Mouse (Mus musculus): ENCODE measurements around the gene Zfp114. TPM values are rescaled to one million over a fixed set of nuclear protein-coding genes. Genes with fewer than 3 reads are reported as not detected.

Gene Zfp114
- total RNA-seq, 2 experiments from 2014 or later: 1.9 to 2.5 TPM

Other genes with a start within 250 kb of the Zfp114 start
- gene Vmn1r179, start 248.1 kb upstream of the Zfp114 start, total RNA-seq (2015): not detected in 2 replicates
- not detected in 2 replicates for gene Vmn1r179, start 248.1 kb upstream of the Zfp114 start, total RNA-seq (2017)
- gene Vmn1r180, start 224.4 kb upstream of the Zfp114 start, total RNA-seq (2015): not detected in 2 replicates
- not detected in 2 replicates for gene Vmn1r180, start 224.4 kb upstream of the Zfp114 start, total RNA-seq (2017)
- not detected in 2 replicates for gene Vmn1r181, start 200.4 kb upstream of the Zfp114 start, total RNA-seq (2015)
- not detected in 2 replicates for gene Vmn1r181, start 200.4 kb upstream of the Zfp114 start, total RNA-seq (2017)
- not detected in 2 replicates for gene V1rd19, start 173.4 kb upstream of the Zfp114 start, total RNA-seq (2015)
- gene V1rd19, start 173.4 kb upstream of the Zfp114 start, total RNA-seq (2017): not detected in 2 replicates
- not detected in 2 replicates for gene Vmn1r183, start 121.8 kb upstream of the Zfp114 start, total RNA-seq (2015)
- not detected in 2 replicates for gene Vmn1r183, start 121.8 kb upstream of the Zfp114 start, total RNA-seq (2017)
- gene Zfp180, start 93.1 kb upstream of the Zfp114 start, total RNA-seq (2015): 14.2 and 16.3 TPM in 2 replicates
- gene Zfp180, start 93.1 kb upstream of the Zfp114 start, total RNA-seq (2017): 14.1 and 16.7 TPM in 2 replicates
- gene Zfp112, start 62.7 kb upstream of the Zfp114 start, total RNA-seq (2015): 0.94 and 1.1 TPM in 2 replicates
- 0.21 and 0.71 TPM in 2 replicates for gene Zfp112, start 62.7 kb upstream of the Zfp114 start, total RNA-seq (2017)
- 9.1 and 10.3 TPM in 2 replicates for gene Zfp235, start 40.9 kb upstream of the Zfp114 start, total RNA-seq (2015)
- 6.4 and 7.9 TPM in 2 replicates for gene Zfp235, start 40.9 kb upstream of the Zfp114 start, total RNA-seq (2017)
- gene Zfp111, start 36.4 kb downstream of the Zfp114 start, total RNA-seq (2015): 10.3 and 14.3 TPM in 2 replicates
- 19.7 and 21.2 TPM in 2 replicates for gene Zfp111, start 36.4 kb downstream of the Zfp114 start, total RNA-seq (2017)
- gene Zfp109, start 62.5 kb downstream of the Zfp114 start, total RNA-seq (2015): 4.7 and 6.0 TPM in 2 replicates
- 10.3 and 11.0 TPM in 2 replicates for gene Zfp109, start 62.5 kb downstream of the Zfp114 start, total RNA-seq (2017)
- 1.2 and 2.1 TPM in 2 replicates for gene Zfp108, start 79.7 kb downstream of the Zfp114 start, total RNA-seq (2015)
- 1.5 and 2.3 TPM in 2 replicates for gene Zfp108, start 79.7 kb downstream of the Zfp114 start, total RNA-seq (2017)
- 0.39 and 1.1 TPM in 2 replicates for gene Zfp93, start 95.4 kb downstream of the Zfp114 start, total RNA-seq (2015)
- gene Zfp93, start 95.4 kb downstream of the Zfp114 start, total RNA-seq (2017): 1.5 and 2.4 TPM in 2 replicates
- 6.6 and 10.5 TPM in 2 replicates for gene Zfp61, start 126.2 kb downstream of the Zfp114 start, total RNA-seq (2015)
- 22.7 and 29.0 TPM in 2 replicates for gene Zfp61, start 126.2 kb downstream of the Zfp114 start, total RNA-seq (2017)
- gene Zfp94, start 141.6 kb downstream of the Zfp114 start, total RNA-seq (2015): 2.5 and 3.6 TPM in 2 replicates
- 2.7 and 5.0 TPM in 2 replicates for gene Zfp94, start 141.6 kb downstream of the Zfp114 start, total RNA-seq (2017)
- not detected in 2 replicates for gene Tescl, start 158.9 kb downstream of the Zfp114 start, total RNA-seq (2015)
- gene Tescl, start 158.9 kb downstream of the Zfp114 start, total RNA-seq (2017): not detected in 2 replicates
- not detected in 2 replicates for gene Lypd5, start 174.1 kb downstream of the Zfp114 start, total RNA-seq (2015)
- not detected in 2 replicates for gene Lypd5, start 174.1 kb downstream of the Zfp114 start, total RNA-seq (2017)
- gene Kcnn4, start 195.2 kb downstream of the Zfp114 start, total RNA-seq (2015): 20.5 and 28.0 TPM in 2 replicates
- gene Kcnn4, start 195.2 kb downstream of the Zfp114 start, total RNA-seq (2017): 48.6 and 57.7 TPM in 2 replicates
- gene Smg9, start 224.6 kb downstream of the Zfp114 start, total RNA-seq (2015): 10.8 and 18.1 TPM in 2 replicates
- 16.0 and 20.8 TPM in 2 replicates for gene Smg9, start 224.6 kb downstream of the Zfp114 start, total RNA-seq (2017)

Data from megakaryocyte progenitor cell, adult 5-6 weeks (primary cell).